Mouse (Mus musculus): ENCODE results near the gene Nf1. TPM values are rescaled to one million over a fixed set of nuclear protein-coding genes. Genes with fewer than 3 reads are reported as not detected.
A peak's percentile ranks its signal among the peaks of the same experiment; 100 is the strongest.

The Nf1 gene
- polyA plus RNA-seq, 1 experiment = 14.9 TPM

- WGBS = 57% methylated on average over 3 of the region's 3 CpGs
- TF ChIP-seq POLR2A (IDR thresholded peaks at IDR 0.05; ENCODE audit: borderline replicate concordance, extremely low read depth, low read depth, low read length) = no peak
- Histone ChIP-seq H3K4me3 (replicated peaks; ENCODE audit: extremely low read depth, low read depth, low read length) (no peak overlapping the region), H3K4me1 (ENCODE audit: control insufficient read depth, insufficient read depth, low read length) (0 out of 2 replicates have a peak, but pooled peaks cover 2% of the 10 kb centered on the region)
- no peak for DNase-seq
Measured at GRCm38 (mm10) chr11:79356995-79357394, 17.5 kb downstream of the Nf1 start.

DNA sequence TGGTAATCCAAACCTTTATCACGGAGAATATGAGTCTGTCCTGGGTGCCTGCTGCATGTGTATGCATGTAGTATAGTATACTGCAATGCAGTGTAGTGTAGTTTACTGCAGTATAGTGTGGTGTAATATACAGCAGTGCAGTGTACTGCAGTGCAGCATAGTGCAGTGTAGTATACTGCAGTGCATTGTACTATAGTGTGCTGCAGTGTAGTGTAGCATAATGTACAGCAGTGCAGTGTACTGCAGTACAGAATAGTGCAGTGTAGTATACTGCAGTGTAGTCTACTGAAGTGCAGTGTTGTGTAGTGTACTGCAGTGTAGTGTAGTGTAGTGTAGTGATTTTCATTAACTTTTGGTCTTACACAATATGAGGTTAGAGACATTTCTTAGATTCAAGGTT, 17.9 kb downstream of the Nf1 start:
- no peak overlapping the region for H3K4me3 ChIP-seq (replicated peaks; ENCODE audit: extremely low read depth, low read depth, low read length)
- TF ChIP-seq CTCF (IDR thresholded peaks at IDR 0.05; ENCODE audit: insufficient read depth, low read length) (no peak), POLR2A (IDR thresholded peaks at IDR 0.05; ENCODE audit: borderline replicate concordance, extremely low read depth, low read depth, low read length) (no peak)
- DNase-seq = no peak
- H3K4me1 ChIP-seq (ENCODE audit: control insufficient read depth, insufficient read depth, low read length) = 0 out of 2 replicates have a peak, but pooled peaks cover 2% of the 10 kb centered on the region
- WGBS = 97% methylated on average over 1 of the region's 1 CpGs

DNA sequence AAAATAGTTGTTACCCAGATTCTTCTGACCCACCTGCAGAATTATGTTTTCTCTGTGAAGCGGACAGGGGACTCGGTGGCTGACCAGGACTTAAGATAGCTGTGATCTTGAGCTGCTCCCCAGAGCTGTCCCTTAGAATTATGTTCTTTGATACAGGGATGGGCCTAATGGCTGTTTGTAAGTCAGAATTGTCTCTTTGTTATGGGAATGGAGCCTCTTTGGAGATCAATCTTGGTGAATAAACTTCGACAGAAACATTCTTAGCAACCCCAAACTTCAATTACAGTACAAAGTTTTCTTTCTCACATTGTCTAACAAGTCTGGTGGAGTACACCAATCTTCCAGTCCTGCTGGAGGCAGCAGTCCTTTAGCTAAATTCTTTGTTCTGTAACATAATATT, 25.5 kb downstream of the Nf1 start:
- DNase-seq = no peak
- no peak for TF ChIP-seq CTCF (IDR thresholded peaks at IDR 0.05; ENCODE audit: insufficient read depth, low read length)
- no peak for TF ChIP-seq POLR2A (IDR thresholded peaks at IDR 0.05; ENCODE audit: borderline replicate concordance, extremely low read depth, low read depth, low read length)
- Histone ChIP-seq H3K4me3 (replicated peaks; ENCODE audit: extremely low read depth, low read depth, low read length) (no peak overlapping the region), H3K4me1 (ENCODE audit: control insufficient read depth, insufficient read depth, low read length) (peaks cover 6% of the 10 kb centered on the region)
- 89% methylated on average over 3 of the region's 3 CpGs for WGBS

- 37% methylated on average over 8 of the region's 8 CpGs for WGBS
- TF ChIP-seq POLR2A (IDR thresholded peaks at IDR 0.05; ENCODE audit: borderline replicate concordance, extremely low read depth, low read depth, low read length) (no peak), CTCF (IDR thresholded peaks at IDR 0.05; ENCODE audit: insufficient read depth, low read length) (no peak)
- no peak for DNase-seq
Measured at GRCm38 (mm10) chr11:79366284-79366683, 26.8 kb downstream of the Nf1 start.

GRCm38 (mm10) chr11:79373031-79373430, 33.5 kb downstream of the Nf1 start:
- 89% methylated on average over 4 of the region's 4 CpGs for WGBS

More at GRCm38 (mm10) chr11:79366284-79366683, 26.8 kb downstream of the Nf1 start:
- peaks cover 6% of the 10 kb centered on the region for H3K4me1 ChIP-seq (ENCODE audit: control insufficient read depth, insufficient read depth, low read length)
- H3K4me3 ChIP-seq (replicated peaks; ENCODE audit: extremely low read depth, low read depth, low read length) = no peak overlapping the region

GRCm38 (mm10) chr11:79398336-79398735, 58.8 kb downstream of the Nf1 start:
- Histone ChIP-seq H3K4me3 (replicated peaks; ENCODE audit: extremely low read depth, low read depth, low read length) (no peak overlapping the region), H3K4me1 (ENCODE audit: control insufficient read depth, insufficient read depth, low read length) (no peaks in the 10 kb centered on the region)
- WGBS = 38% methylated on average over 3 of the region's 3 CpGs
- DNase-seq = peak; percentile 89
- TF ChIP-seq POLR2A (IDR thresholded peaks at IDR 0.05; ENCODE audit: borderline replicate concordance, extremely low read depth, low read depth, low read length) = no peak
- TF ChIP-seq CTCF (IDR thresholded peaks at IDR 0.05; ENCODE audit: insufficient read depth, low read length) = peak; percentile 89

More at GRCm38 (mm10) chr11:79373031-79373430, 33.5 kb downstream of the Nf1 start:
- no peak for TF ChIP-seq POLR2A (IDR thresholded peaks at IDR 0.05; ENCODE audit: borderline replicate concordance, extremely low read depth, low read depth, low read length)
- no peak for TF ChIP-seq CTCF (IDR thresholded peaks at IDR 0.05; ENCODE audit: insufficient read depth, low read length)
- DNase-seq = no peak
- Histone ChIP-seq H3K4me1 (ENCODE audit: control insufficient read depth, insufficient read depth, low read length) (peaks cover 3% of the 10 kb centered on the region), H3K4me3 (replicated peaks; ENCODE audit: extremely low read depth, low read depth, low read length) (no peak overlapping the region)

DNA sequence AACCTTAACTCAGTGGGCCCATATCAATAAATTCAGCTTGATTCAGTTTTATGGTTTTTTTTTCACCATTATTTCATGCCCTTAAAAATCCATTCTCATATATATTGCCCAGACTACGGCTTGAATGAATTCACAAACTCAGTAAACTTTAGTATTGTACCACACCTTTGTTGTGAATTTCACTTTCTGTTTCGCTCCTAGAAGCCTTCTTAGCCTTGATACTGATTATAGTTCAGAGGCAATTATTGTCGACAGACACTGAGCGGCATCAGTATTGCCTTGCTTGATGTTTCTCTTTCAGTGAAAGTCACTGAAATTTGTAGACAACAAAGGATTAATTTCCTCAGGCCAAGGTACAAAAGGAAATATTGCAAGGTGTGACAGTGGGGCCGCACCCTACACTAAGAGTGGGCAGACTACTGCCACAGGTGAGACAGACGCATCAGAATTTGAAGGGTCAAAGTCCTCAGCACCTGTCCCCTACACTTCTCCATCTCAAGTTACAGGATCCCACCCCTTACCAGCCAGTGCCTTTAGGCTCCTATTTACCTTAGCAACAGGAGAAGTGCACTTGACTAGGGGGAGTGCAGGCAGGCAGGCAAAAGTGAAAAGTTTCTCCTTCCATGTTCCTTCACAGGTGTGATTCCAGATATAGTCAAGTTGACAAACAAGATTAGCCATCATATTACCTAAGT, 64.3 kb downstream of the Nf1 start:
- no peaks in the 10 kb centered on the region; the same call in 1 of the 2 replicates for H3K4me1 ChIP-seq (ENCODE audit: control insufficient read depth, insufficient read depth, low read length)
- DNase-seq = no peak
- H3K4me3 ChIP-seq (replicated peaks; ENCODE audit: extremely low read depth, low read depth, low read length) = no peak overlapping the region
- TF ChIP-seq POLR2A (IDR thresholded peaks at IDR 0.05; ENCODE audit: borderline replicate concordance, extremely low read depth, low read depth, low read length) = no peak
- TF ChIP-seq CTCF (IDR thresholded peaks at IDR 0.05; ENCODE audit: insufficient read depth, low read length) = no peak
- 73% methylated on average over 6 of the region's 6 CpGs for whole genome bisulfite sequencing

GRCm38 (mm10) chr11:79413761-79414513, 74.4 kb downstream of the Nf1 start:
- WGBS = 74% methylated on average over 7 of the region's 7 CpGs
- Histone ChIP-seq H3K4me3 (replicated peaks; ENCODE audit: extremely low read depth, low read depth, low read length) (no peak overlapping the region), H3K4me1 (ENCODE audit: control insufficient read depth, insufficient read depth, low read length) (no peaks in the 10 kb centered on the region)
- TF ChIP-seq POLR2A (IDR thresholded peaks at IDR 0.05; ENCODE audit: borderline replicate concordance, extremely low read depth, low read depth, low read length) (no peak), CTCF (IDR thresholded peaks at IDR 0.05; ENCODE audit: insufficient read depth, low read length) (no peak)
- no peak for DNase-seq

DNA sequence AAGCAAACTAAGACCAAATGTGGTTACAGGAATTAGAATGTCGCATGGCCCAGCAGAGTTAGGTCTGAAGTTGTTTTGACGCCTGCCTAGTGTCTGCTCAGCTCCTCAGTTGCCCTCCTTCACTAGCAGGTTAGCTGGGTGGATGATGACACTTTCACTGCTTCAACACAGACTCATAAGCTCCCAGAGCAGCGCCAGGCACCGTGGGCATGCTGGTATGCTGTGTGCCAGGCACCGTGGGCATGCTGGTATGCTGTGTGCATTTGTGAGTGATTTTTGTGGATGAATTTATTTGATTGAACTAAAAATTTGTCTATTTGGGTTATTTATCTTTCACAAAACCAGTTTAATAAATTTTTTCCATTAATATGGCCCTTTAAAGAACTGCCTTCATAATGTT, 83.0 kb downstream of the Nf1 start:
- WGBS = 91% methylated on average over 5 of the region's 5 CpGs
- TF ChIP-seq POLR2A (IDR thresholded peaks at IDR 0.05; ENCODE audit: borderline replicate concordance, extremely low read depth, low read depth, low read length) (no peak), CTCF (IDR thresholded peaks at IDR 0.05; ENCODE audit: insufficient read depth, low read length) (no peak)
- Histone ChIP-seq H3K4me1 (ENCODE audit: control insufficient read depth, insufficient read depth, low read length) (no peaks in the 10 kb centered on the region), H3K4me3 (replicated peaks; ENCODE audit: extremely low read depth, low read depth, low read length) (no peak overlapping the region)
- DNase-seq = no peak
